Mouse (Mus musculus) left cerebral cortex, adult 9 months (tissue): ENCODE measurements around the gene Wwc1.

Experiments used
- DNase-seq, 2 experiments: peaks; one replicate each; pipeline ENCODE4 v3.0.0; 2022; ENCODE audit warnings: low spot score in 2 of 2

The Wwc1 gene

DNA sequence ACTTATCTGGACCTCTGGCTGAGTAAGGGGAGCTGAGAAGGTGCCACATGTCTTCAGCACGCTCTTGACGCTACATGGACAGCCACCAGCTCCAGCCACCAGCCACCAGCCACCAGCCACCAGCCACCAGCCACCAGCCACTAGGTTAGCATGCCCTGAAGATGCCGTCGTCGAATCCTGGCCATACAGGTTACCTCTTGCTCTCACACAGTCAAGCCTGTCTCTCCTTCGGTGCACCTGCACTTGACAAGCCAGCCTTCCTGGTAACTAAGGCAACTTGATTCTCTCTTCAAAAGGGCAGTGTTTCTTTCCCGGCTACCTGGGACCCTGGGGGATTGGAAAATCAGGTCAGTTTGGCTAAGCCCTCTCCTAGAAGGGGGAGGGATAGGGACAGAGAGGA is 7.2 kb downstream of the Wwc1 start:
- DNase-seq, result no peak

GRCm38 (mm10) chr11:35972270-35972931 is 7.9 kb downstream of the Wwc1 start:
- DNase-seq, result no peak

GRCm38 (mm10) chr11:35970806-35971705 is 9.3 kb downstream of the Wwc1 start:
- no peak for DNase-seq

- no peak for DNase-seq
Measured at GRCm38 (mm10) chr11:35968291-35968690, 12.0 kb downstream of the Wwc1 start.

- no peak for DNase-seq
Measured at GRCm38 (mm10) chr11:35963981-35964549, 16.3 kb downstream of the Wwc1 start.

DNA sequence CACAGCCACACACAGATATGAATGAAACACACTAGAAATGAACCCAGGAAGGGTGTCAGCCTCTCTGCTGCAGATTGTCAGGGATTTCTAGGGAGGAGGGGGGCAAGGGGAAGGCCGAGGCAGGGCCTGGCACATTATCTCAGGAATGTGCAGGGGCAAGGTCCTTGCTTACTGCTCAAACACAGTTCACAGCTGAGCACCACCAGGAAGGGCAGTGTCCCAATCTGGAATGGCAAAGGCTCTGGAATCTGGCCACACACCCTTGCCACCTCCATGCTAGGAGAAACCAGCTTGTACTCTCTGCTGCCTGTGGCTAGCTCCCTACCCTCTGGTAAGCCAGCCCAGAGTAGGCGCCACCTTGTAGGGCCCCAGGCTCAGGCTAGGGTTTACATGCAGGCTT is 16.8 kb downstream of the Wwc1 start:
- no peak for DNase-seq

DNA sequence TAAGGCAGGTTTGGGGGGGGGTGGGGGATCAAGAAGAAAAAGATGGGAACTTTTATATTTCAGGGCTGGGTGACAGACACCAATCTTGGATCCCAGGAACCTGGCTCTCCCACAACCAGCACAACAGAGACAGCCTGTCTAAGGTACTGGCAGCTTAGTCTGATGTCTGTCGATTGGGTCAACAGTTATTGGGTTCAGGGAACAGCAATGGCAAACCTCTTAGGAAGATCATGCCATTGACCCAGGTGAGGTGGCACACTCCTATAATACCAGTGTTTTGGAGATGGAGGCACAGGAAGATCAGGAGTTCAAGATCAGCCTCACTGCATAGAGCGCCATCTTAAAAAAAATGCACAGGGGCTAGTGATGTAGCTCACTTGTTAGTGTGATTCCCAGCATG is 17.9 kb downstream of the Wwc1 start:
- DNase-seq, result no peak

- DNase-seq, result no peak
Measured at GRCm38 (mm10) chr11:35959270-35959669, 21.1 kb downstream of the Wwc1 start.

GRCm38 (mm10) chr11:35955572-35955971 is 24.8 kb downstream of the Wwc1 start:
- no peak for DNase-seq

- DNase-seq, result no peak
Measured at GRCm38 (mm10) chr11:35953179-35953578, 27.1 kb downstream of the Wwc1 start.

- DNase-seq, result no peak
Measured at GRCm38 (mm10) chr11:35951727-35952065, 28.6 kb downstream of the Wwc1 start.

DNA sequence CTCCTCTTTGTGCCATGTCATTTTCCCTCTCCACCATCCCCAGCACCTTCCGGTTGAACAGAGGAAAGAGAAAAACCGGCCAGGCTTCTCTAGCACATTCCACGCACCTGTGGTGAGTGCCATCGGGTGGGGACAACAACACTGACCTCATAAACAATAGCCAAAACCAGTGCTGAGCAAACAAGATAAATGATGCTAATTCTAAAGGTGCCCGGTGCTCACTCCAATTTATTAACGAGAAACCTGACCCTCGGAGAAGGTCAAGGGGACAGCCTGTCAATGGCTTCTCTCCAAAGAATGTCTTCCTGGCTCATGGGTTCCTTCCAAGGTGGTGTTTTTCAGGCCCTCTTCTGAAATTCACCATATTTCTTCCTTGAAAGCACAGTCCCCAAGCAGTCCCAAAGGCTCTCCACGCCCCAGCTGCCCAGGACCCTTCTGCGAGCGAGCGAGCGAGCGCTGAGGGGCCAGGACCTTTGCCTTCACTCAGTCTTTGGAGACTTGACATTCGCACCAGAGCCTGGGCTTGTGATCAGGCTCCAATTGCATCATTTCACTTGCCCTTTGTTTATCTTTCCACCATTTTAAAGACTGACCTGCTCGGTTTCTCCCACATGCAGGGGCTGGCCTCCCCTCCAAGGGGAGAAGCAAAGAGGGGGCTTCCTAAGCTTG is 29.1 kb downstream of the Wwc1 start:
- no peak for DNase-seq

GRCm38 (mm10) chr11:35950466-35950865 is 29.9 kb downstream of the Wwc1 start:
- no peak for DNase-seq

DNA sequence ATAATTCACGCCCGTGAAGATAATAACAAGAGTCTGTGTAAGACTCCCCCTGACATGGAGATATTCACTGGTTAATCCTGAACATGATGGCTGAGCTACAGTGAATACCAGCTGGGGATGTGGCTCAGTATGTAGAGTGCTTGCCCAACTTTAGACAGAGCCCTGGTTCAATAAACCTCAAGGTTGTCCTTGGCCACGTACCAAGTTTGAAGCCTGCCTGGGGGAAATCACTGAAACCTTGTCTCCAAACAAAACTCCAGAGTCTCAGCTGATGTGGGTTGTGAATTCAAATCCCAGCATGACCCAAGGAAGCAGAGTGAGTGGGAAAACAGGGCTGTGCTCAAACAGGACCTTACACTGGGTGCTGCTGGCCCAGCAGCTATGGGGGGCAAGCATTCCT is 30.3 kb downstream of the Wwc1 start:
- DNase-seq, result no peak

- no peak for DNase-seq
Measured at GRCm38 (mm10) chr11:35948457-35948881, 31.9 kb downstream of the Wwc1 start.

DNA sequence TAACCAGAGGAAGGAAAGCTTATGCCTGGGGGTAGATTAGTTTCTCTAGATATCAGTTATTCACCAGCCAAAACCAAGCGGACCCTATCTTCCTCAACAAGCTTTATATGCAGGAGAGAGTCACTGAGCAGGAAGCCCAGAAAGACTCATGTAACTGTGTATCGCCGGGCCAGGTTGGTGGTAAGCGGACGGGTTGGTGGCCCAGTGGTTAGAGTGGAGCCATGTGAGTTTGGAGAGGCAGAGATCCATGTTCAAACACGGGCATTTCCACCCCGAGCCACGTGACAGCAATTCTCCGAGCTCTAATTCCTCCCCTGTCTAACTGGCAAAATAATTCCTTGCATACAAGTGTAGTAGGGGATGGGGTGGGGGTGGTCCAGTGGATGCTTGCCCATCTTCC is 32.4 kb downstream of the Wwc1 start:
- no peak for DNase-seq

- no peak for DNase-seq
Measured at GRCm38 (mm10) chr11:35945187-35945586, 35.1 kb downstream of the Wwc1 start.

DNA sequence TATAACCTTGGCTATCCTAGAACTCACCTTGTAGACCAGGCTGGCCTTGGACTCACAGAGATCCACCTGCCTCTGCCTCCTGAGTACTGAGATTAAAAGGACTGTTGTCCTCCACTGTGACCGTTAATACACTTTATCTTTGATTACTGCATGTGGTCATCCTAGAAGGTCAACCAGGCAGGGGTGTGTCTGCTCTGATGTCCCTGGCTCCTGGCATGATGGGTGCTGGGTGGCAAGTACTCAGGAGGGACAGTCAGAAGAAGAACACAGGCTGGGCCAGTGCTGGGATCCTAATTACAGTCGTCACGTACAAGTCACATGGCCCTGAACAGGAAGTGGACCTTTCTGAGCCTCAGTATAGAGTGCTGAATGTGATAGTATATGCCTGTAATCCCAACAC is 38.7 kb downstream of the Wwc1 start:
- DNase-seq, result no peak

DNA sequence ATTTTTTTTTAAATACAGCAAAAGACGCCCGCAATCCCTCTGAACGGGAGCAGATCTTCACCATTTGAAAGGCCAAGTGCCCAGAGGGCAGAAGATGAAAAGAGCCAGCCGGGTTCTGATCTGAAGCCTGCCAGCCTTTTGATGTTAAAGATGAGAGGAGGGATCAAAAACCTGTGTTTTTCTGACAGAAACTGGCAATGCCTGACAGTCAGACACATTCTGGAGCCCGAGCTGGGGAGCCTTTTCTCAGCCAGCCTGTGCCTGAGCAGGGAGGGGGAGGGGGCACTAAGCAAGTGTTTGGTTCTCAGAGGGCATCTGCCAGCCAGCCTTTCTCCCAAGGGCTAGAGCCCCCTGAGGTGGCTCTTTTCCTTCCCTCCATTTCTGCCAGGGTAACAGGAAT is 39.3 kb downstream of the Wwc1 start:
- DNase-seq, result no peak

DNA sequence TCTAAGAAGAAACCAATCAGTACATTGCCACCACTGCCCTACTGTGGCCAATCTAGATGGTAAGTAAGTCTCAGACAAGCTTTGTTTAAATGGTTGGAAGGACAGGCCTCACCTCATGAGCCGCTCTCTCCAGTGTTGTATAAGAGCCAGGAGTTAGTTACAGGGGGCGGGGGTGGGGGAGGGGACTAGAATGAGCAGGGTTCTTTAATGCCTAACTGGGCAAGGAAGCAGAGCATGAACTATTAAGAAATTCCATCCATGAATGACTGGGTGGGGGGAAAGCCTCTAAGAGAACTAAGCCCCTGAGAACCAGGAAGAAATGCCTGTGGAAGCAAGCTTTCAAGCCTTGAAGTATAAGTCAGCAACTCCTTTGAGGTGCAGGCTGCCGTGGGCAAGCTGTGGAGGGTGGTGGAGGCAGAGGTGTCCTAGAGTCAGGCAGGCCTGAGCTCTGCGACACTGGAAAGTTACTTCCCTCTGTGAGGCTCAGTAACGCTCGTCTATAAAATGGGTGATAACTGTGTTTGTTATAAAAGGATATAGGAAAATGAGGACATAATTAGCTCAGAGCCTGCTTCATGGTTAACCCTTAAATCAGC is 41.4 kb downstream of the Wwc1 start:
- no peak for DNase-seq

- no peak for DNase-seq
Measured at GRCm38 (mm10) chr11:35935645-35936044, 44.7 kb downstream of the Wwc1 start.

- DNase-seq, result no peak
Measured at GRCm38 (mm10) chr11:35935133-35935532, 45.2 kb downstream of the Wwc1 start.
